Mouse (Mus musculus) lung, postnatal 0 days (tissue): ENCODE measurements at regions not wholly inside any gene's neighbourhood (a gene's known extent, or its start where the extent isn't known, plus 50 kb on each side); places are given as distances from the start of the nearest gene placed in this dataset.

Source experiments
- CTCF ChIP-seq: IDR thresholded peaks from 2 replicates; pipeline ENCODE4 v1.5.1; 2016; ENCODE audit warnings: antibody characterized with exemption, mild to moderate bottlenecking
- EP300 ChIP-seq: IDR thresholded peaks from 2 replicates; pipeline ENCODE4 v1.6.1; 2016; ENCODE audit warnings: antibody characterized with exemption, mild to moderate bottlenecking, control low read depth

DNA sequence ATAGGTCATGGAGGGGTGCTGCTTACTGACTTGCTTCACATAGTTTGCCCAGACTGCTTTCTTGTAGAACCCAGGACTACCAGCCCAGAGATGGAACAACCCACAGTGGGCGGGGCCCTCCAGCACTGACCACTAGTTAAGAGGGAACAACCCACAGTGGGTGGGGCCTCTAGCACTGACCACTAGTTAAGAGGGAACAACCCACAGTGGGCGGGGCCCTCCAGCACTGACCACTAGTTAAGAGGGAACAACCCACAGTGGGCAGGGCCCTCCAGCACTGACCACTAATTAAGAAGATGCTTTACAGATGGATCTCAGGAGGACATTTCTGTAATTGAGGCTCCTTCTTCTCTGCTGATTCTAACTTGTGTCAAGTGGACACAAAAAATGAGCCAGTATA lies 180.0 kb upstream of the Tbc1d2b start:
- no peak for TF ChIP-seq CTCF
- TF ChIP-seq EP300: no peak
